Mouse (Mus musculus): Measurements from ENCODE around the gene Smdt1.
A peak's percentile ranks its signal among the peaks of the same experiment; 100 is the strongest.
"Not testable (repeated sequence)": the region's sequence is repeated elsewhere in the genome, so short reads cannot be mapped to it uniquely, and the experiment has no call there.

Gene Smdt1

DNA sequence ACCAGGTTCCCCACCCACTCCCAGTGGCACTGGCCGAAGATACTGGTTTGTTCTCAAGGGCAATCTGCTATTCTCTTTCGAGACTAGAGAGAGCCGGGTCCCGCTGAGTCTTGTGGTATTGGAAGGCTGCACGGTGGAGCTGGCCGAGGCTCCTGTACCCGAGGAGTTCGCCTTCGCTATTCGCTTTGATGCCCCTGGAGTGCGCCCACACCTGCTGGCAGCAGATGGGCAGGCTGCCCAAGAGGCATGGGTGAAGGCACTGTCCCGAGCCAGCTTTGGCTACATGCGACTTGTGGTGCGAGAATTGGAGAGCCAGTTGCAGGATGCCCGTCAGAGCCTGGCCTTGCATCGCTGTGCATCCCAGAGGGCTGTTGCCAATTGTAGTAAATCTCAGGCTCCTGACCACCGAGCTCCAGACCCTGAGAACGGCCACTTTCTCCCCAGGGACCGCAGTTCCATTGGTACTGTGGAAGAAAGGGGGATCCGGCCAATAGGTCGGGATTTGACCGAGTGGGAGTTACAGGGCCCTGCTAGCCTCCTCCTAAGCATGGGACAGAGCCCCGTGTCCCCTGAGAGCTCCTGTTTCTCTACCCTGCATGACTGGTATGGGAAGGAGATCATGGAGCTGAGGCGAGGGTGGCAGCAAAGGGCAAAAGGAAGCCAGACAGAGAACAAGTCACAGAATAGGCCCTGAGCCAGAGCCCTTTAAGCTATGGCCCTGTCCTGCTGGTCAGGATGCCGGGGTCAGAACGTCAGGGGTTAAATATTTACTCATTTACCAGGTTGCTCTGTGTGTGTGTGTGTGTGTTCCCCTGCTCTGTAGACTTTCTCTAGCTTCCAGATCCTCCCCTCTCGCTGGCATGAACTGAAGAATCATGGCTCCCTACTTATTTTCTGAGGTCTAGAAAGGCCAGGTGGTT is 4.9 kb downstream of the Smdt1 start:
- no peak for DNase-seq (ENCODE audit: low read depth, low spot score)

DNA sequence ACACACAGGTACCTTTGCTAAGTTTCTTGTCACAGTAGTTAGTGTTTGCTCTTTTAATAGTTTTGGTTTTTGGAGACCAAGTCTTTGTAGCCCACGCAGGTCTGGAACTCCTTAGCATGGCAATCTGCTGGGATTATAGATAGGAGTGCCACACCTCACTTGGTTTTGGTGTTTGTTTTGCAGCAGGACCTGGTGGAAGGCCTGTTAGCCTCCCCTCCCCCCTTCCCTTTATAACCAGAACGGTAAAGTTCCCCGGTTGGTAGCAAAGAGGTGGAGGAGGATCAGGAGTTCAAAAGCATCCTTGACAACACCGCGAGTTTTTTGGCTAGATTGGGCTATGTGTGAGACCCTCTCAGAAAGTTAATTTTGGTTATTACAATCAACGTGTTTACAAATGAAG is 6.2 kb downstream of the Smdt1 start:
- DNase-seq (ENCODE audit: low read depth, low spot score), result no peak

- DNase-seq (ENCODE audit: low read depth, low spot score), result peak; percentile 99
Measured at GRCm38 (mm10) chr15:82345820-82346470, 7.2 kb downstream of the Smdt1 start.

DNA sequence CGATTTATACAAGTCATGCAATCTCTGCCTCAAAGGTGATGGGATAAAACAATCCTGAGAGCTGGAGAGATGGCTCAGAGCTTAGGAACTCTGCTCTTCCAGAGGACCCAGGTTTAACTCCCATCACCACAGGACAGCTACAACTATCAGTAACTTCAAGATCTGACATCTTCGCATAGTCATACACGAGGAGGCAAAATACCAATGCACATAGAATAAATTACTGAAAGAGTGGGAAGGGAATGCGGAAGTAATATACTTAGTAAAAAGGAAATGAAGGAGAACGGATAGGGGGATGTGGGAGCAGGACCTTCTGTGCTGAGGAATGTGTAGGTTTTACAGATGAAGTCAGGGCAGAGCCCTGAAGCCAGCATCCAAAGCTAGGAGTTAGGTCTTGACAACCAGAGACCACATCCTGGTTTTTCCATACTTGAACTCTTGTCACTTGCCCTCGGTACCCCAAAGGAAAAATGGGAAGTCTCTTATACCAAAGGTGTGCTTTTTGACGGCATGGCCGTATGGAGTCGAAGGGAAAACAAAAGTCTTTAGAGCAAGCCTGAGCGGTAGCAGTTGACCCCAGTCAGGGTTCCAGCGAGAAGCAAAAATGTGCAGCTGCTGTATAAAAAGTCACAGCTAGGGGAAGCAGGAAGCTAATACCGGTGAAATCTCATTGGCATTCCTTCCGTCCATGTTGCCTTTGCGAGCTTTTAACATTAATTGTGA is 8.0 kb downstream of the Smdt1 start:
- no peak for DNase-seq (ENCODE audit: low read depth, low spot score)

DNA sequence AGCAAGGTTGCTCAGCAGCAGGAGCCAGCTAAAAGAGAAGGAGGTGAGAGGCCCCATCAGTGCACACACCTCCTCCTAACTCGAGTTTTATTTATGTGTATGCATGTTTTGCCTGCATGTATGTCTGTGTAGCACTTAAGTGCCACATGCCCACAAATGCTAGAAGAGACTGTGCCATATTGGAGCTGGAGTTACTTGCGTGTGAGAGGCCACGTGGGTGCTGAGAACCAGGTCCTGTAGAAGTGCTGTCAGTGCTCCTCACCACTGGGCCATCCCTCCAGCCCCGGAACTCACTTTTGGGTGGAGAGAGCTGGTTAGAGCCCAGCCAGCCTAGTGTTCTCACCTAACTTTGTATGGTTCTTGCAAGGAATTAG is 8.5 kb downstream of the Smdt1 start:
- no peak for DNase-seq (ENCODE audit: low read depth, low spot score)

- no peak for DNase-seq (ENCODE audit: low read depth, low spot score)
Measured at GRCm38 (mm10) chr15:82347852-82348251, 9.1 kb downstream of the Smdt1 start.

DNA sequence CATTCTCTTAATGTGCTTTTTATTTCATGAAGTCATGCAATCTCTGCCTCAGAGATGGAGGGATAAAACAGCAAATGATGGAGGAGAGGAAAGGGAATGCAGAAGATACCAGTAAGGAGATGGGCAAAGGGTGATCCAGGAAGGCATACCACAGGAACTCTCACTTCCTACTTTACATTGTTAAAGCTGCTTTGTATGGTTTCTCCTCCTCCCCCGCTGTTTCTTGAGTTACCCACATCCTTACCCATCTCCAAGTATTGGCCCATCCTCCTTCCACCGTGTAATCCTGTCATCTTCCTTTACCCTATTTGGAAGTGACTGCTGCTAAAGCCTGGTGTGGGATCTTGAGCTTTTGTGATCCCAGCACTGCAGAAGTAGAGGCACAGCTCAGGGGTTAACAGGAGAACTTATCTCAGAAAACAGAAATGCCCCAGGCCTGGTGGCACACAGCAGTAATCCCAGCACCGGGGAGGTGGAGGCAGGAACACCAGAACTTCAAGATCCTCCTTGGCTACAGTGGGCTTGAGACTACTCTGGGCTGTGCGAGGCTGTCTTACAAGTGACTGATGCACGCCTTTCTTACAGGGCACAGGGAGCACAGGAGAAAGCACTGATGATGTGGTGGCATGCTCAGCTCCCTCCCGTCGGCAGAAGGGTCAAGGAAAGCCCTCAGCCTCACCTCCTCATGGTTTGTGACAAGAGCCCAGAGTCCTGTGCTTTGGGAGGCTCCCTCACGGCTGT is 9.7 kb downstream of the Smdt1 start:
- no peak for DNase-seq (ENCODE audit: low read depth, low spot score)

GRCm38 (mm10) chr15:82348999-82349341 is 10.2 kb downstream of the Smdt1 start:
- DNase-seq (ENCODE audit: low read depth, low spot score), result no peak

DNA sequence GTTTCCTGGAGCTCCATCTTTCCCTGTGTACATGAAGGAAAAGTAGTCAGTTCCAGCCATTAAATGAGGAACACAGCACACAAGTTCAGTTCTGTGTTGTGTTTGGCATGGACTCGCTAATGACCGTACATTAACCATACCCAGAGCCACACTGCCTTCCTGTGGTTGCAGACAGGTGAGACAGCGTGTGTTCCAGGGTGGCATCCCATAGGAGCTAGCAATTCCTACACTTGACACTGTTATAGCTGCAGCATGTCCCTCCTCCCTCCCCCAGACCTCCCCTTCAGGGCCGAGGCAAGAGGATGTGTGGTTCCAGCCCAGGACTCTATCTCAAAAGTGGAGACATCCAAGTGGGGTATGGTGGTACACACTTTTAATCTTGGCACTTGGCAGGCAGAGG is 11.6 kb downstream of the Smdt1 start:
- DNase-seq (ENCODE audit: low read depth, low spot score), result no peak

- DNase-seq (ENCODE audit: low read depth, low spot score), result no peak
Measured at GRCm38 (mm10) chr15:82351480-82351879, 12.7 kb downstream of the Smdt1 start.

DNA sequence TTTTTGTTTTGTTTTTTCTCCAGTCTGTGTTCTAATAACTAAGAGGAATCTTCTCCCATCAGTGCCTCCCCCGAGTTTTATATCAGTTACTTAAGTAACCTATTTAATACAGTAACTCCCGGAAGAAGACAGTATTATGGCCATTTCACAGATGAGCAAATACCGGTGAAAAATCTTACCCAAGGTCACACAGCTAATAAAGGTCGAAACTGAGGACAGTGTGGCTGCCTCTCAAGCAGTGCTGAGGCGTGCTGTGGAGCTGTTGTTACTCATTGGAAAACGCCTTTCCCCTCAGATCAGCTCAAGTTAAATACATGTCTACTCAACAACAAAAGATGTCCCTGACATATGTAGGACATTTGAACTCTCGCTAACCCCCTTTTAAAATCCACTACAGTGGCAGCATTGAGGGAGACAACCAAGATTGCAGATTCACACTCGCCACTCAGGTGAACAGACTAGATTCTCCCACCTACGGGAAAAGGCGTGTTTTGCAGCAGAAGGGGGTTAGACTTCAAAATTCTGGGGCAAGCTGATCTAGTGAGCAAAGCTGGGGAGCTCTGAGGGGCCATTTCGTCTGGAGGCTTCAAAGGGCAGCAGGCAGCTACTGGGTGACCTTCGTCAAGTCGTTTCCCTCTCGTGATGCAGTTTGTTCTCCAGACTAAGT is 14.5 kb downstream of the Smdt1 start:
- peak; percentile 69 for DNase-seq (ENCODE audit: low read depth, low spot score)

- DNase-seq (ENCODE audit: low read depth, low spot score), result no peak
Measured at GRCm38 (mm10) chr15:82353745-82354113, 15.0 kb downstream of the Smdt1 start.

GRCm38 (mm10) chr15:82354126-82354945 is 15.6 kb downstream of the Smdt1 start, which contains the start of gene Ndufa6:
Gene Ndufa6 (minus strand): TSS chr15:82354322.
- DNase-seq (ENCODE audit: low read depth, low spot score), result peak; percentile 98

GRCm38 (mm10) chr15:82358431-82359260 is 19.9 kb downstream of the Smdt1 start:
- no peak for DNase-seq (ENCODE audit: low read depth, low spot score)

DNA sequence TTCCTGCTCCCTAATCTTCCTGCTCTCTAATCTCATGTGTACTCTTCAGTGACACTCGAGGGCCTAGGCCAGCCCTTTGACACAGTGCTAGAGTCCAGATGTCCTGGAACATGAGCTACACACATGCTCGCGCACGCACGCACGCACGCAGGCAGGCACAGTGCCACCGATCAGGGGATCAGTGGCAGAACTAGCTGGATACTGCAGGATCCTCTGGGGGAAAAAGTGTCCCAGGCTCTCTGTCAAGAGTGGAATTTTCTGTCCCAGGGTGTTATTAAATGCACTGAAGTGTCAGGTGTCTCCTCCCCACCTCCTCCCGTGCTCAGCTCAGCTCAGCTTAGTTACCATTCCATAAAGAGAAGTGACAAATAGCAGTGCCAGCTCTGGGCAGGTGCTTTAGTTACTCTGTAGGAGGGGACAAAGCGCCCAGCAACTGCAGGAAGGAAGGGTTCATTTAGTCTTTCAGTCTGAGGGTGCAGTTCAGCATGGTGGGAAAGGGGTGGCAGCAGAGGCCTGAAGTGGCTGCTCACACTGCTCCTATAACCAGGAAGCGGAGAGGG is 22.8 kb downstream of the Smdt1 start:
- peak; percentile 74 for DNase-seq (ENCODE audit: low read depth, low spot score)

DNA sequence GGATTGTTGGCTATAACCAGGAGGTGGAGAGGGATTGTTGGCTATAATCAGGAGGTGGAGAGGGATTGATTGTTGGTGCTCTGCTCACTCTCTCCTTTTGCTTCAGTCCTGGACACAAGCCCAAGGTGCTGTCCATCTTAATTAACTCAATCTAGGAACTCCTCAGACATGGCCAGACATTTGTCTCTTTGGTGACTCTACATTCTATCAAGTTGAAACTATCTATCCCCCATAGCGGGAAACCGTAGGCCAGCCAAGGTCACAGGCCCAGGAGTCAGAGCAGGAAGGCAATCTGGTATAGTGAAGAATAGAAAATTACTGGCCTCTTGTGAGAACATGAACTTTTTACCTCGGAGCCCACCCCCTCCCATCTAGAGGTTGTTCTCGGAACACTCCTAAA is 23.5 kb downstream of the Smdt1 start:
- no peak for DNase-seq (ENCODE audit: low read depth, low spot score)

GRCm38 (mm10) chr15:82363801-82364200 is 25.0 kb downstream of the Smdt1 start:
- DNase-seq (ENCODE audit: low read depth, low spot score), result not testable (repeated sequence)

DNA sequence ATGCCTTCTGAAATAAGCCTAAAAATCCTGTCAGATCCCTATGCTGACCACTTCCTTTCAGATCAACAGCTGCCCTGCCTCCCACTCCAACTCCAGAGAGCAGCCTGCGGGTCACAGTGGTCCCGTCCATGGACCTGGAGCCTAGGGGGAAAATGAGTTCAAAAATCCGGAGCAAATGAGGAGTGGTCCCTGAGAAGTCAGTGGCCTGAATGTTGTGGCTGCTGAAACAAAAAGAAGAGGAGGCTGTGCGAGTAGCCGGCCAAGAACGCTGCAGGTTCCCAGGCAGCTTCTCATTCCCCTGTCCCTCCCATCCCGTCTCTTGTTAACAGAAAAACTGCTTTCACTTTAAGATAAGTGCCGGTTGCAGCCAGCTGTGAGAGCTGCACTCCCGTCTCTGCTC is 25.8 kb downstream of the Smdt1 start:
- DNase-seq (ENCODE audit: low read depth, low spot score), result not testable (repeated sequence)

DNA sequence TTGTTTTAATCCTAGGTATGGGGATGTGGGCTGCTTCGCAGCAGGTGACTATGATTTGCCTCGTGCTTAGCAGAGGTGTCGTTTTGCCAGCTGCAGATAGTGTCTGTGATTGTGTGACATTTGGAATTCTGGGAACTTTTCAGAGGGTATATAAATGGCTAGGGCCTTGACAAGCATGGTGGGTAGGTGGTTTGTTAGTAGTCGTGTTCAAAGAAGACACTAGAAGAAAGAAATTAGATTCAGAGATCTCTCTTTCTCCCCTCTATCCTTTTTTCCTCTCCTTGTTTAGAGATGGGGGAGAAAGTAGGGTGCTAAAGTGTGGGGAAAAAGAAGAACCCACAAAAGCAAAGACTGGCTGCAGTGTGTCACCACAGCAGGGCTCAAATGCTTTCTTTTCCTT is 29.4 kb downstream of the Smdt1 start:
- no peak for DNase-seq (ENCODE audit: low read depth, low spot score)
